Mouse (Mus musculus) heart, embryonic 11.5 days (tissue): ENCODE results near the gene Enox1. TPM values are rescaled to one million over a fixed set of nuclear protein-coding genes. Genes with fewer than 3 reads are reported as not detected.

Experiments used
- ATAC-seq: fragments of 200-750 bp; cut with Nextera tagmentation; replicated peaks from 2 replicates; pipeline ENCODE4 v1.8.0; 2017; ENCODE audit warnings: moderate library complexity; ENCODE audit not compliant: insufficient number of reproducible peaks, low FRiP score, low TSS enrichment
- H3K27ac ChIP-seq: fragments of 300-500 bp; sonication (generic); 2 replicates; pipeline ENCODE4 v1.5.1; 2014; ENCODE audit warnings: mild to moderate bottlenecking, low read depth, low read length
- H3K27me3 ChIP-seq: fragments of 300-500 bp; sonication (generic); 2 replicates; pipeline ENCODE4 v1.6.1; 2014; ENCODE audit warnings: mild to moderate bottlenecking, low read length, mixed read lengths; ENCODE audit not compliant: control insufficient read depth, insufficient read depth
- H3K36me3 ChIP-seq: fragments of 300-500 bp; sonication (generic); 2 replicates; pipeline ENCODE4 v1.6.1; 2014; ENCODE audit warnings: mild to moderate bottlenecking, low read length, moderate library complexity, mixed read lengths; ENCODE audit not compliant: control insufficient read depth, insufficient read depth
- H3K4me1 ChIP-seq: fragments of 300-500 bp; sonication (generic); 2 replicates; pipeline ENCODE4 v1.6.1; 2014; ENCODE audit warnings: low read length; ENCODE audit not compliant: control insufficient read depth, insufficient read depth
- H3K4me2 ChIP-seq: fragments of 300-500 bp; sonication (generic); 2 replicates; pipeline ENCODE4 v1.6.1; 2014; ENCODE audit warnings: mild to moderate bottlenecking, moderate library complexity
- H3K4me3 ChIP-seq: fragments of 300-500 bp; sonication (generic); 2 replicates; pipeline ENCODE4 v1.5.1; 2014; ENCODE audit warnings: low read depth, low read length
- H3K9ac ChIP-seq: fragments of 300-500 bp; sonication (generic); 2 replicates; pipeline ENCODE4 v1.6.1; 2014; ENCODE audit warnings: mild to moderate bottlenecking, low read depth, low read length, moderate library complexity
- H3K9me3 ChIP-seq: fragments of 300-500 bp; sonication (generic); replicated peaks from 2 replicates; pipeline ENCODE4 v1.6.1; 2016; ENCODE audit warnings: low read length; ENCODE audit not compliant: control insufficient read depth
- WGBS: fragments of 180-500 bp; shearing (Covaris S2); extraction: QIAGEN DNeasy Blood & Tissue Kit; methylation state at CpG from one replicate; pipeline ENCODE4 v1.1.7; 2014; ENCODE audit not compliant: insufficient replicate concordance; 5-methylcytosine and 5-hydroxymethylcytosine counted together
- polyA plus RNA-seq: library from polyadenylated mRNA; unstranded; fragments of >200 nt; fragmentation: Nextera tagmentation; extraction: Ambion mirVana; gene quantifications from 2 replicates; pipeline ENCODE4 v1.2.1, GENCODE M21; 2014

Gene Enox1
- polyA plus RNA-seq, 1 experiment from 2014 or later: 2.3 TPM

- Histone ChIP-seq H3K27ac (no peak overlapping the region), H3K27me3 (no peaks in the 10 kb centered on the region), H3K4me1 (no peaks in the 10 kb centered on the region), H3K9me3 (no peaks in the 10 kb centered on the region), H3K36me3 (no peaks in the 10 kb centered on the region), H3K4me3 (no peak overlapping the region), H3K9ac (no peak overlapping the region), H3K4me2 (no peak overlapping the region)
- ATAC-seq: no peak
- 75% methylated on average over 3 of the region's 3 CpGs for WGBS
These were observed 189.7 kb downstream of the Enox1 start for GRCm38 (mm10) chr14:77346296-77346695.

GRCm38 (mm10) chr14:77351803-77352352 is 195.3 kb downstream of the Enox1 start:
- H3K4me3 ChIP-seq: no peak overlapping the region
- H3K4me2 ChIP-seq: no peak overlapping the region
- no peak overlapping the region for H3K9ac ChIP-seq
- no peaks in the 10 kb centered on the region for H3K36me3 ChIP-seq
- no peaks in the 10 kb centered on the region for H3K27me3 ChIP-seq
- 76% methylated on average over 2 of the region's 2 CpGs for WGBS
- ATAC-seq: no peak
- no peak overlapping the region for H3K27ac ChIP-seq
- no peaks in the 10 kb centered on the region for H3K9me3 ChIP-seq
- no peaks in the 10 kb centered on the region for H3K4me1 ChIP-seq

- Histone ChIP-seq H3K9ac (no peak overlapping the region), H3K4me1 (no peaks in the 10 kb centered on the region), H3K27ac (no peak overlapping the region), H3K4me3 (no peak overlapping the region), H3K27me3 (no peaks in the 10 kb centered on the region), H3K4me2 (no peak overlapping the region), H3K9me3 (no peaks in the 10 kb centered on the region), H3K36me3 (no peaks in the 10 kb centered on the region)
- 78% methylated on average over 4 of the region's 4 CpGs for WGBS
- ATAC-seq: no peak
These were observed 206.1 kb downstream of the Enox1 start for GRCm38 (mm10) chr14:77362662-77363061.

GRCm38 (mm10) chr14:77368411-77368810 is 211.8 kb downstream of the Enox1 start:
- WGBS: 50% methylated on average over 8 of the region's 8 CpGs
- Histone ChIP-seq H3K4me3 (no peak overlapping the region), H3K27me3 (no peaks in the 10 kb centered on the region), H3K4me1 (peaks cover 5% of the 10 kb centered on the region; the same call in 1 of the 2 replicates), H3K36me3 (no peaks in the 10 kb centered on the region), H3K4me2 (no peak overlapping the region), H3K9ac (no peak overlapping the region), H3K27ac (no peak overlapping the region), H3K9me3 (no peaks in the 10 kb centered on the region)
- no peak for ATAC-seq

- Histone ChIP-seq H3K4me1 (peaks cover 5% of the 10 kb centered on the region; the same call in 1 of the 2 replicates), H3K36me3 (no peaks in the 10 kb centered on the region)
- ATAC-seq: no peak
These were observed 212.5 kb downstream of the Enox1 start for GRCm38 (mm10) chr14:77369070-77369469.

GRCm38 (mm10) chr14:77370521-77370920 is 214.0 kb downstream of the Enox1 start:
- no peak overlapping the region for H3K9ac ChIP-seq
- no peaks in the 10 kb centered on the region for H3K36me3 ChIP-seq
- no peak for ATAC-seq
- H3K27ac ChIP-seq: no peak overlapping the region
- peaks cover 7% of the 10 kb centered on the region; the same call in 1 of the 2 replicates for H3K4me1 ChIP-seq
- no peaks in the 10 kb centered on the region for H3K27me3 ChIP-seq
- 85% methylated on average over 3 of the region's 3 CpGs for WGBS
- no peak overlapping the region for H3K4me2 ChIP-seq
- no peak overlapping the region for H3K4me3 ChIP-seq
- no peaks in the 10 kb centered on the region for H3K9me3 ChIP-seq

More at GRCm38 (mm10) chr14:77369070-77369469, 212.5 kb downstream of the Enox1 start:
- H3K4me2 ChIP-seq: no peak overlapping the region
- no peak overlapping the region for H3K4me3 ChIP-seq
- WGBS: 73% methylated on average over 2 of the region's 2 CpGs
- H3K9me3 ChIP-seq: no peaks in the 10 kb centered on the region
- H3K27ac ChIP-seq: no peak overlapping the region
- no peak overlapping the region for H3K9ac ChIP-seq
- H3K27me3 ChIP-seq: no peaks in the 10 kb centered on the region

- H3K4me3 ChIP-seq: no peak overlapping the region
- no peak for ATAC-seq
- H3K27me3 ChIP-seq: no peaks in the 10 kb centered on the region
- peaks cover 7% of the 10 kb centered on the region; the same call in 1 of the 2 replicates for H3K4me1 ChIP-seq
- no peaks in the 10 kb centered on the region for H3K9me3 ChIP-seq
- WGBS: 58% methylated on average over 5 of the region's 5 CpGs
- H3K4me2 ChIP-seq: no peak overlapping the region
- no peaks in the 10 kb centered on the region for H3K36me3 ChIP-seq
- H3K9ac ChIP-seq: no peak overlapping the region
- H3K27ac ChIP-seq: no peak overlapping the region
These were observed 215.4 kb downstream of the Enox1 start for GRCm38 (mm10) chr14:77371977-77372376.

- Histone ChIP-seq H3K4me3 (no peak overlapping the region), H3K27me3 (no peaks in the 10 kb centered on the region), H3K9ac (no peak overlapping the region), H3K4me2 (no peak overlapping the region), H3K4me1 (peaks cover 7% of the 10 kb centered on the region; the same call in 1 of the 2 replicates), H3K9me3 (no peaks in the 10 kb centered on the region), H3K27ac (no peak overlapping the region), H3K36me3 (no peaks in the 10 kb centered on the region)
- ATAC-seq: no peak
- 77% methylated on average over 3 of the region's 3 CpGs for WGBS
These were observed 216.6 kb downstream of the Enox1 start for GRCm38 (mm10) chr14:77373119-77373518.

- no peak overlapping the region for H3K27ac ChIP-seq
- H3K4me1 ChIP-seq: 0 out of 2 replicates have a peak, but pooled peaks cover 2% of the 10 kb centered on the region
- no peaks in the 10 kb centered on the region for H3K9me3 ChIP-seq
- H3K36me3 ChIP-seq: no peaks in the 10 kb centered on the region
- no peak overlapping the region for H3K4me3 ChIP-seq
- ATAC-seq: no peak
- H3K9ac ChIP-seq: no peak overlapping the region
- 26% methylated on average over 2 of the region's 2 CpGs for WGBS
- no peaks in the 10 kb centered on the region for H3K27me3 ChIP-seq
- no peak overlapping the region for H3K4me2 ChIP-seq
These were observed 218.5 kb downstream of the Enox1 start for GRCm38 (mm10) chr14:77375054-77375453.
